Comparison of ENCODE assay signal across 9 mouse cellular contexts in genomic region chr7:27732508-27732907, GRCm38 (mm10). TPM values are rescaled to one million over a fixed set of nuclear protein-coding genes. Genes with fewer than 3 reads are reported as not detected.
DNase-seq lines count a peak whose midpoint lies in the region; ATAC-seq and TF ChIP-seq lines count a peak whose summit lies in the region.
"Had no signal": no experiment of that assay in that cellular context is flagged by ENCODE, and none has a peak within 500 bp of the region (broad histone marks: within the 10 kb centered on the region; RNA-seq: fewer than 3 reads in every experiment).

No protein-coding gene starts in this region.

- peaks cover 3% of the 10 kb centered on the region; the same call in 1 of the 2 replicates for H3K4me1 ChIP-seq in lung, embryonic 14.5 days (ENCODE audit: insufficient read depth)
- H3K4me1 ChIP-seq in forebrain, embryonic 12.5 days = peaks cover 38% of the 10 kb centered on the region
- H3K4me1 ChIP-seq in limb, embryonic 15.5 days = peaks cover 9% of the 10 kb centered on the region; the same call in 1 of the 2 replicates
- H3K4me1 ChIP-seq in stomach, embryonic 15.5 days = 0 out of 2 replicates have a peak, but pooled peaks cover 2% of the 10 kb centered on the region

- H3K4me2 ChIP-seq in lung, embryonic 14.5 days = peak overlapping the region; percentile 82
- peak overlapping the region; percentile 71 for H3K4me2 ChIP-seq in forebrain, embryonic 12.5 days
- peak overlapping the region; percentile 55 for H3K4me2 ChIP-seq in limb, embryonic 15.5 days
- peak overlapping the region; percentile 54 for H3K4me2 ChIP-seq in stomach, embryonic 15.5 days

- H3K9ac ChIP-seq in lung, embryonic 14.5 days = peak overlapping the region; percentile 92; the same call in 1 of the 2 replicates
- peak overlapping the region; percentile 79 for H3K9ac ChIP-seq in forebrain, embryonic 12.5 days
- H3K9ac ChIP-seq in limb, embryonic 15.5 days = no peak overlapping the region
- no peak overlapping the region for H3K9ac ChIP-seq in stomach, embryonic 15.5 days

- peak overlapping the region; percentile 62 for H3K4me3 ChIP-seq in lung, embryonic 14.5 days (ENCODE audit: low read depth, low read length)
- H3K4me3 ChIP-seq in forebrain, embryonic 12.5 days (replicated peaks) = peak overlapping the region; percentile 57
- peak overlapping the region; percentile 73 for H3K4me3 ChIP-seq in limb, embryonic 15.5 days
- peak overlapping the region; percentile 83 for H3K4me3 ChIP-seq in stomach, embryonic 15.5 days (replicated peaks)

- H3K36me3 ChIP-seq in lung, embryonic 14.5 days (ENCODE audit: insufficient read depth) = no peaks in the 10 kb centered on the region
- peaks cover under 1% of the 10 kb centered on the region; the same call in 1 of the 2 replicates for H3K36me3 ChIP-seq in forebrain, embryonic 12.5 days (replicated peaks)
- H3K36me3 ChIP-seq in limb, embryonic 15.5 days = no peaks in the 10 kb centered on the region
- H3K36me3 ChIP-seq in stomach, embryonic 15.5 days = no peaks in the 10 kb centered on the region

- no peak for TF ChIP-seq CTCF in lung, embryonic 14.5 days (IDR thresholded peaks at IDR 0.05; ENCODE audit: low read depth)

- 78% methylated on average over 6 of the region's 6 CpGs for WGBS in lung, embryonic 14.5 days
- WGBS in forebrain, embryonic 12.5 days = 52% methylated on average over 6 of the region's 6 CpGs
- WGBS in limb, embryonic 15.5 days = 74% methylated on average over 6 of the region's 6 CpGs
- WGBS in stomach, embryonic 15.5 days = 80% methylated on average over 6 of the region's 6 CpGs

- H3K9me3 ChIP-seq in lung, embryonic 14.5 days (ENCODE audit: low read depth, low read length) = no peaks in the 10 kb centered on the region
- H3K9me3 ChIP-seq in forebrain, embryonic 12.5 days = no peaks in the 10 kb centered on the region
- H3K9me3 ChIP-seq in limb, embryonic 15.5 days = no peaks in the 10 kb centered on the region
- no peaks in the 10 kb centered on the region for H3K9me3 ChIP-seq in stomach, embryonic 15.5 days

- no peak for DNase-seq in lung, embryonic 14.5 days
- DNase-seq in lung, postnatal 25 days (ENCODE audit: low spot score) = no peak
- DNase-seq in adrenal gland, adult 18-20 months (ENCODE audit: low spot score in 2 of 2) = no peak
- no peak for DNase-seq in spleen, postnatal 10 days (ENCODE audit: low spot score in 2 of 2)
- DNase-seq in layer of hippocampus, postnatal 36 days = no peak

- no peaks in the 10 kb centered on the region for H3K27me3 ChIP-seq in lung, embryonic 14.5 days (ENCODE audit: insufficient read depth, low read length)
- H3K27me3 ChIP-seq in forebrain, embryonic 12.5 days = no peaks in the 10 kb centered on the region
- H3K27me3 ChIP-seq in limb, embryonic 15.5 days = no peaks in the 10 kb centered on the region
- H3K27me3 ChIP-seq in stomach, embryonic 15.5 days (replicated peaks) = no peaks in the 10 kb centered on the region

- no peak overlapping the region for H3K27ac ChIP-seq in lung, embryonic 14.5 days (ENCODE audit: low read depth)
- H3K27ac ChIP-seq in forebrain, embryonic 12.5 days = peak overlapping the region; percentile 98
- H3K27ac ChIP-seq in limb, embryonic 15.5 days = no peak overlapping the region
- H3K27ac ChIP-seq in stomach, embryonic 15.5 days = peak overlapping the region; percentile 97; the same call in 1 of the 2 replicates

- no peak for ATAC-seq in lung, embryonic 14.5 days (ENCODE audit: insufficient read depth)
- ATAC-seq in forebrain, embryonic 12.5 days (ENCODE audit: low FRiP score) = no peak
- ATAC-seq in limb, embryonic 15.5 days (ENCODE audit: insufficient number of reproducible peaks, low FRiP score, low TSS enrichment, low read depth) = no peak
- no peak for ATAC-seq in stomach, embryonic 15.5 days (ENCODE audit: insufficient read depth, low FRiP score, low read depth)

RNA-seq across cellular contexts. Expression of gene Zfp60, which starts 1.3 kb away (rescaled TPM):
- polyA plus RNA-seq in lung, embryonic 14.5 days (2014; fragmentation: Nextera tagmentation; extraction: Ambion mirVana) = 37.5 and 39.3 TPM in 2 replicates
- polyA plus RNA-seq in forebrain, embryonic 12.5 days (2016; fragmentation: Nextera tagmentation; extraction: Ambion mirVana) = 108 and 118 TPM in 2 replicates
- 29.0 and 32.3 TPM in 2 replicates for polyA plus RNA-seq in limb, embryonic 15.5 days (2015; fragmentation: Nextera tagmentation; extraction: Ambion mirVana)
- polyA plus RNA-seq in stomach, embryonic 15.5 days (2015; fragmentation: Nextera tagmentation; extraction: Ambion mirVana) = 27.1 and 30.8 TPM in 2 replicates
- 10 to 100 TPM; 13.3 to 16.2 TPM for total RNA-seq in adrenal gland, adult 18-20 months (2021)
- 10 to 100 TPM; 33.5 to 38.7 TPM for total RNA-seq in layer of hippocampus, postnatal 36 days (2021)

RNA-seq across cellular contexts. Expression of gene Zfp607b, which starts 43.4 kb away (rescaled TPM):
- polyA plus RNA-seq in lung, embryonic 14.5 days (2014; fragmentation: Nextera tagmentation; extraction: Ambion mirVana) = 3.6 and 5.5 TPM in 2 replicates
- 9.6 and 10.1 TPM in 2 replicates for polyA plus RNA-seq in forebrain, embryonic 12.5 days (2016; fragmentation: Nextera tagmentation; extraction: Ambion mirVana)
- polyA plus RNA-seq in limb, embryonic 15.5 days (2015; fragmentation: Nextera tagmentation; extraction: Ambion mirVana) = 2.8 and 3.2 TPM in 2 replicates
- polyA plus RNA-seq in stomach, embryonic 15.5 days (2015; fragmentation: Nextera tagmentation; extraction: Ambion mirVana) = 2.9 and 4.2 TPM in 2 replicates
- total RNA-seq in adrenal gland, adult 18-20 months (2021) = 1 to 10 TPM; 1.2 to 2.0 TPM
- 10 to 100 TPM; 10.0 to 10.3 TPM for total RNA-seq in layer of hippocampus, postnatal 36 days (2021)
- polyA plus RNA-seq: erythroblast, embryonic 14.5 days had no signal

RNA-seq across cellular contexts. Expression of gene Map3k10, which starts 58.1 kb away (rescaled TPM):
- 6.9 and 7.3 TPM in 2 replicates for polyA plus RNA-seq in lung, embryonic 14.5 days (2014; fragmentation: Nextera tagmentation; extraction: Ambion mirVana)
- 15.4 and 16.2 TPM in 2 replicates for polyA plus RNA-seq in forebrain, embryonic 12.5 days (2016; fragmentation: Nextera tagmentation; extraction: Ambion mirVana)
- 5.8 and 9.0 TPM in 2 replicates for polyA plus RNA-seq in limb, embryonic 15.5 days (2015; fragmentation: Nextera tagmentation; extraction: Ambion mirVana)
- polyA plus RNA-seq in stomach, embryonic 15.5 days (2015; fragmentation: Nextera tagmentation; extraction: Ambion mirVana) = 7.1 and 8.3 TPM in 2 replicates
- 10 to 100 TPM; 30.3 to 33.4 TPM for total RNA-seq in adrenal gland, adult 18-20 months (2021)
- 100 to 1,000 TPM; 177 to 185 TPM for total RNA-seq in layer of hippocampus, postnatal 36 days (2021)

Comparison
In these comparisons a context has a peak if more than half of its experiments do, and no peak if none do; other contexts are left out.
1. H3K27ac ChIP-seq: peak in forebrain, embryonic 12.5 days (single experiment) and stomach, embryonic 15.5 days (single experiment); none in lung, embryonic 14.5 days (single experiment) and limb, embryonic 15.5 days (single experiment).
2. H3K9ac ChIP-seq: peak in lung, embryonic 14.5 days (single experiment) and forebrain, embryonic 12.5 days (single experiment); none in limb, embryonic 15.5 days (single experiment) and stomach, embryonic 15.5 days (single experiment).
3. Peak in every context shown above with its lines, with median percentiles within 50 percentile points of each other: H3K4me2 ChIP-seq and H3K4me3 ChIP-seq.